Mouse (Mus musculus) heart, postnatal 0 days (tissue): ENCODE measurements around the gene Zdhhc5.

ENCODE experiments used
- CTCF ChIP-seq: IDR thresholded peaks from 2 replicates; pipeline ENCODE4 v1.5.1; 2016; ENCODE audit warnings: antibody characterized with exemption, control low read depth, low read depth
- EP300 ChIP-seq: IDR thresholded peaks from 2 replicates; pipeline ENCODE4 v1.6.1; 2016; ENCODE audit warnings: antibody characterized with exemption, low read depth

DNA sequence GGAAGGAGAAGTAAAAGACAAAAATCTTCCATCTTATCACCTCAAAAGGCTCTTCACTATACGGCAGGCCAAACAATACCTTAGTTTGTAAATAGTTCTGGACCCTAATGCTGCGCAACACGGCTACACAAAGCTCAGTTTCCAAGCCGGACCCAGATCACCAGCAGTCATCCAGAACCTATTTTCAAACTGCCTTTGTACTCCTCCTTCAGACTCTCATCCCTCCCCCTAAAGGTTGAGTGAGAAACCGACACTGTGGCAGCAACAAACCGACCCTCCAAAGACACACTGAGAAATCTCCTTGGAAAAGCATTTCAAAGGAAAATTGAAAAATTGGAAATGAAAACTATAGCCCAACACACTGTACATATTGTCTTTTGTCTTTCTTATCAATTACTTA is 66.6 kb downstream of the Zdhhc5 start:
- no peak for TF ChIP-seq CTCF
- TF ChIP-seq EP300, result no peak
